Mouse (Mus musculus) cerebellum, postnatal 25 days (tissue): ENCODE data around the gene Mettl14.

Experiments used
- DNase-seq, 2 experiments: peaks; one replicate each; pipeline ENCODE4 v3.0.0; 2021; ENCODE audit warnings: mixed read lengths in 2 of 2

The Mettl14 gene

DNA sequence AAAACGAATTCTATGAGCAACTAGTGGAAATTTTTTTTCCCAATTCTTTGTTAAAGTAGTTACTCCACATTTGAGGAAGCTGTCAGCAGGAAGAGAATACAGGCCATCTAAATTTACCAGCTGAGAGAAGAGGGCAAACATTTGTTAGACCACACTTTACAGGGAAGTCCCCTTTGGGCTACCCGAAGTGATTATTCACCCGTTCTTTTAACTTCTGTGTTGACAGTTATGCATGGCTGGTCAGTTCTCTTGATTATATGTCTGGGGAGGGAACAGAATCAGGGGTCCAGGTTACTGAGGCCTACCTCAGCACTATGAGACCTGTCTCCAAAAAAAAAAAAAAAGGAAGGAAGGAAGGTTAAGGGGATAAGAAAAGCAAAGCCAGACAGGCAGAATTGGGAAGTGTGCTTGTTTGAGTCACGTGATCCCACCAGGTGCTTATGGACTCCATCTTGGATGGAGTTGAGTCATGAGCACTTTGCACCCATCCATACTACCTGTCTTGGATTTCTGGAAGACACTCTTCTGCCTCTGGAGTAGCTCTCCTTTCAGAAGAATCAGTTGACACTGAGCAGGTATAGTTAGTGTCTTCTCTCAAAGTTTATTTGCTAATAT, 29.4 kb downstream of the Mettl14 start:
- DNase-seq = no peak

DNA sequence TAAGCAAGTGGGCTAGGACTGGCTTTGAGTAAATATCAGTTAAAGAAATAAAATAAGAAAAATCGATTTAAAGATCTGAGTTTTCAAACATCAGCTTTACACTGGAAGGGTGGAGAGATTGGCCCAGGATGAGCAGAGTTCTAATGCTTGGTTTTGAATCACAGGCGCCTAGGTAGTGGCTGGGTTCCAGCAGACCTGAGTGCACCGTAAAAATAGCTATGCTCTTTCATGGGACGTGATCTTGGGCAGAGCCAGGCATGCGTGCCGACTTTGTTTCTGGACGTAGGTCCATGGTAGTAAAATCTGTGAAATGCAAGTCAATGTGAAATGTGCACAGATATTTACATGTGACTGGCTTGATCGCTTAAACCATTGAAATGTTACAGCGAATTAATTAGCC, 31.5 kb downstream of the Mettl14 start:
- no peak for DNase-seq

DNA sequence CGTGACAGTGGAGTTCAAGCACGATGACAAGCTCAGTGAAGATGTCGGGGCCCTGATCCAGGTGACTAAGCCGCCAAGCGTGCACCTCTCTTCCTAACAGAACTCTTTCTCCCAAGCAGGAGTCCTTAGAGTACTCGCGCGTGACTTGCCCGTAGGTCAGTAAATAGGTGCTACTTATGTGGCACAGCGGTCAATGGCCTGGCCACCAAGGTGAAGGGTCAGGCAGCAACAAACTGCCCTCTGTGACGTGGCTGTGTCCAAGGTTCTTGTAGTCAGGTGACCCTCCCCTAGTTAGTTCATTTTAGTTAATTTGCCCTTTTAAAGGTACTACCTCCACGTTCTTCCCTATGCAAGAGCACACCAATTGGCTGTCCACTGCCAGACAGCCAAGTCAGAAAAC, 32.2 kb downstream of the Mettl14 start:
- no peak for DNase-seq

DNA sequence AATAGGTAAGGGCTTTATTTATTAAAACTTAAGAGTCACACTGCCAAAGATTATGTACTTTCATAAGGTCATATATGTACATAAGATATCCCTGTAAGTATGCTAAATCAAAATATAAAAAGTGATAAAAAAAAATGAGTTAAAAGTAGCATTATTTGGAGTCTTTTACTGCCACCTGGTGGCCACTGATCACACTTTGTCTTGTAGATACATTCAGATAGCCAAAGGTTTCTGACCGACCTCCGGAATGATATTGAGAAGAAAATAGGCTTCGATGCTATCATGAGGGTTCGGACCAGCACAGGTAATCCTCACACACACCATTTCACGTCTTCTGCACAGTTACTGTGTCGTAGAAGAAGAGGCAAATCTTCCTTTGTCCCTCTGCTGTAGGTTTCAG, 32.7 kb downstream of the Mettl14 start:
- DNase-seq = peak in 1 of 2 experiments; percentile 56

DNA sequence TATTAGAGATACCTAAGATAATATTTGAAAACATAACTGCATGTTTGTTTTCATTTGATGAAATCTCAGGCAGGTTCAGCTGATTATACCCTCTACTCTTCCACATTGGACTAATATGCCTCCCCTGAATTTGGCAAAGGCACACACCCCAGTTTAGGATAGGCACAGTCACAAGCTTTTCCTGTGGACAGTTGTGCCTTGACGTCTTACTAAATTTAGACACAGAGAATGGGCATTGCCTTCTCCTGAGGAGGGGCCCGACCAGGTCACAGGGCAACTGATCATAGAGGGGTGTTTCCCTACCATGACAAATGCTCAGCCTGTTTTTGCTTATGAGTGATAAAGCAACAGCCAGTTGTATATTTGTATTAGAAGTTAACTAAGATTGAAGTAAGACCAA, 34.4 kb downstream of the Mettl14 start:
- no peak for DNase-seq

DNA sequence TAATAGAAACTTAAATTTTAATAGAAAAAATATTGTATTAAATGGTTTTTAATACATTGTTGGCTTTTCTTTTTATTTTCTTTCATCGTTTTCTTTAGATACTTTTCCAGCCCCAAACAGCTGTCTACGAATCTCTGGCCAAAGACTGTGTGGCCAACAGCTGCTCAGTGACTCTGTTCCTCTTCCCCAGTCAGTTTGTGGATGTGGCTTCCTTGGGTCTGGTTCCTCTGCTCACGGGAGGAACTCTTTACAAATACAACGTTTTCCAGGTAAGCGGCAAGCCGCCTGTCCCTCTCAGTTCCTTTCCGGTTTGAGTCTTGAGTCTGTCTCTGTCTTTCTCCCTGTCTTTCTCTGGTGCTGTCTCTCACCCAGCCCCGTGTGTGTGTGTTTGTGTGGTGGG, 35.3 kb downstream of the Mettl14 start:
- no peak for DNase-seq

DNA sequence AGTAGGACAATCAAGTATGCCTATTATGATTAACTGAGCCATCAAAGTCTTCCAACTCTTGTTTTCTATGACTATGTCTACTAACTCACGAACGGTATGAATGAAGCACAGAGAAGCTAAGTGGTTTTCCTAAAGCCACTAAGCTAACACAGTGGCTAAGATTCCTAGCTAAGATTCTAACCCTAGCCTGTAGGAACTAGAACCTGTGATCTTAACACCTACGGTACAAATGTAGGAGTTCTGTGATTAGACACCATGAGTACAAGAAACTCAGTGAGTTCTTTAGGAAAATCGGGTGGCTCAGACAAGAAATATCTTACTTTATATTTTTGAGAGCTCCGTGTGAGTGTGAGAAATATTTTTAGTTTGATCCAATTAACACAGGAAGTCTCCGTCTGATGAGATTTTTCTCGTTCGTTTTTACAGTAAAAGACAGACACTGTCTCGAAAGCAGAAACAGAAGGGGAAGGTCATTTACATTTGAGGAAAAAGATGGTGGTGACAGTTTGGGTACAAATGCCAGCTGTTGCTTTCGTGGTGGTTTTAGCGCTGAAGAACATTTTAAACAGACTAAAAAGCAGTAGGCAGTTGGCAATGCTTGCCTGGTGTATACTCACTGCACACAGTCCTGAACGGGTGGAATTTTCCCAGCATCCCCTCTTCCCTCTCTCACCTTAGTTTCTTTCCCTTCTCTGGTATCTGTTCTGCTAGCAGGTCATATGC, 37.7 kb downstream of the Mettl14 start:
- no peak for DNase-seq

DNA sequence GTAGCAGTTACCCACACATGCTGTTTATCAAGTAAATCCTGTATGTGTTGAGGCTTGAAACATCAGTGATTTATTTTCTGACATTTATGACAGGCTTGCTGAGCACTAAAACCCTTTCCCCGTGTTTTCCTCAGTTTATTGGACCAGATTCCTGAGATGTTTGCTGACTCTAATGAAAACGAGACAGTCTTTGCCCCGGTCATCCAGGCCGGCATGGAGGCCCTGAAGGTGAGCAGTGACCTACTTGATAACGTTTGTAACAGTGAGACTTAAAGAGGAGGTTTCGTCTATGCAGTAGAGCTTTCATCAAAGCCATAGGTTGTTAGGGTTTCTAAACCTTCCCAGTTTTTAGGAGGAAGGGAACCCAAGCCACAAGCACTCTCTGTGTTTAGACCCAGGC, 42.2 kb downstream of the Mettl14 start:
- DNase-seq = no peak

DNA sequence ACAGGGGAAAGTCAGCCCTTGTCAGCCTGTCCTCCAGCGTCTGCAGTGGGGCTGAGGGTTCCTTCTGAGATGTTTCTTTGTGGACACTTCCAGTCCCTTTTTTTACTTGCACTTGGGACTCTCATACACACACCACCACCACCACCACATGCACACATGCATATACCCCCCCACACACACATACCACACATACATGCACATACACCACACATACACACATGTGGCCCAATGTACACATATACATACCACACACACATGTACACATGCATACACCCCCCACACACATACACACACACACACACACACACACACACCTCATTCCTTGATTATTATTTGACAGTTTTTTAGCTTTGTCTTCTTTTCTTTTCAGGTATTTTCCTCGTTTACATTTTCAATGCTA, 44.9 kb downstream of the Mettl14 start:
- DNase-seq = no peak

DNA sequence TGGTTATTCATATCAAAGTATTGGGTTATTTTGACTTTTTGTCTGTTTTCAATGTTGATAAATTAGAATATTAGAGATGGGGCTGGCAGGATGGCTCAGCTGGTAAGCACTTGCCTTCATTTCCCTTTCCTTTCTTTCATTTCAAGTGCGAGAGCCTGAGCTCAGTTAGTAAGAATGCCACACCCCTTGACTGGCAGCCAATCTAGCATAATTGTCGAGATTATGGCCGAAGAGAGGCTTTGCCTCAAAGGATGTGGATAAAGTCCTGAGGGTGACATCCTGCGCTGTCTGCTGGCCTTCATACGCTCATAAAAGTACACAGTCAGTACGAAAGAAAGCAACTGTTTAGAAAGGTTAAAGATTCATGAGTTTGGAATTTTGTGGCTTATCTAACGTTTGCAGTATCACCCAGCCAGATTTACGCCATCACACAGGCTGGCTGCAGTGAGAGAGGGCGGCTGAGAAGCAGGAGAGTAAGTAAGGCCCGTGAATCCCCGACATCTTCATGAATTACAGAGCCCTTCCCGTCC, 47.2 kb downstream of the Mettl14 start:
- DNase-seq = no peak

DNA sequence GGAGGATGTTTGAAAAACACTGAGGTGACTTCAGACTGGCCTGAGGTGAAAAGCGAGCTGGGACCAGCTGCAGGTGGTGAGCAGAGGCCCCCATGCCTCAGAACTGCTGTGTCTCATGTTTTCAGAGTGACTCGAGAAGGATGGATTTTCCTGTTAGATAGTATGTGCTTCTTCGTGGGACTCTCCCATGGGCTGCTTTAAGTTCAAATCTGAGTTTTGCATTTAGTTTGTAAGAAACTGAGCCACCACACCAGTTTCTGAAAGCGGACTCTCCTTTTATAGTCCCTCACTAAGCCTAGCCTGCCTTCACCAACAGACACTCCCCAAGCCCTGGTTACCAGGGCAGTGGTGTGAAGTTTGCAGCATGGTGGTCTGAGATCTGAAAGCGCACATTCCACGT, 48.1 kb downstream of the Mettl14 start:
- no peak for DNase-seq

DNA sequence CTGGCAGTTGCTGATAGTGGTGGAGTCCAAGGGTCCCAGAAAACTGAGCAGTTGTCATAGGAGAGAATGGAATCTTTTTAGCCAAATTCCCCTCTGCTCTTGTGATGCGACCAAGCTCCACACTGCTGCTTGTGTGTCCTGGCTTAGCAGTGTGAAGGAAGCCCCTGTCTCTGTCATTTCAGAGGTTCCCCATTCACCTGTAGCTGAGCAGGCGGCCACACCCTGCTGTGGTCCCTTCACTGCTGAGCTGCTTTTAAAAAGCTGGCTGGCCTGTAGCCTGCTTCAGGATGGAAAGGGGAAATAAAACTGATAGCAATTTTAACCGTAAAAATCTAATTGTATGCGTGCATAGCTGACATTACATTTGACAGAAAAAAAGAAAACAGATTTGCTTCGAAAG, 49.0 kb downstream of the Mettl14 start:
- DNase-seq = no peak

DNA sequence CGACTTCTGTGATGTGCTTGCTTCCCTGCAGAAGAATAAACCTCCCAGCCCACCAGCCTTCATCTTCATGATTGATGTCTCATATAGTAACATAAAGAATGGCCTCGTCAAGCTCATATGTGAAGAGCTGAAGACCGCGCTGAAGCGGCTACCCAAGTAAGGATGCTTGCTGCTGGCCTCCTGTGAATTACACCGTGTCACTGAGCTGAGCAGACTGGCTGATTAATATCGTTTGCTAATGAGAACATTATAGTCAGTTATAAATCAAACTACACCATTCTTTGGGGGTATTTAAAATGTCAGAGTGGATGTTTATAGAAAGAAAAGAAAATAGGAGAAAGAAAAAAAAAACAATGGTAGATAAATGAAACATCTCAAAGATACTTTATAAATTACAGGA, 49.5 kb downstream of the Mettl14 start:
- no peak for DNase-seq

DNA sequence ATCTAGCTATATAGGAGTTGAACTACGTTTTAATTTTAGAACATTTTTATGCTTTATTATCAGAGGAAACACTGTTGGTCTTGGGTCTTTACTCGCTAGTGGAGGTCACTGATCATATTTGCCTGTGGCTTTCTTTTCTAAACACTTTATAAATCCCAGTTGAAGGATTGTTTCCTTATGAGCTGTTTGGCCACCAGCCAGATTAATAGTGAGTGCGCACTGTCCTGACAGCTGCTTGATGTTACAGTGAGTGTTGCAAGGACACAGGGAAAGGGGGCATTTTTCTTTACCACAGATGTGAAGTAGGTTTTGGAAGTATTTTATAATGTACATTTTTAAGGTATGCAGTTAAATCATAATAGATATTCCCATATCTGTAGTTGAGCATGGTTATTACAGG, 50.4 kb downstream of the Mettl14 start:
- no peak for DNase-seq

DNA sequence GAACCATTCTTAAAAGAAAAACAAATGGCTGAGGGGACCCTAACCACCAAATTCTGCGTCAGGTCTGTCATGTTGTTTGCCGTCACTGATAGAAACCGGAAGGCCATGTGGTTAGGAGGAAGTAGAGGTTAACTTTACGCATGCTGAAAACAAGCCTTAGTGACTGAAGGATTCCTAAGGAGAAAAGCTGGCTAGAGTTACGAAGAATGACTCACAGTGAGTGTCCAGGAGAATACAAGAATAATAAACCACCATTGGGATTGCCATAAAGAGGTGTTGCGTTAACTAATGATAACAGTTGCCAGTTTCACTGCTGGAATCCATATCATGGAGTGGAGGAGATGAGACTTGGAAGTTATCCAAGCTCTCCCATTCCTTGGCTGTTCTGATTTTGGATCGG, 51.0 kb downstream of the Mettl14 start:
- DNase-seq = no peak

DNA sequence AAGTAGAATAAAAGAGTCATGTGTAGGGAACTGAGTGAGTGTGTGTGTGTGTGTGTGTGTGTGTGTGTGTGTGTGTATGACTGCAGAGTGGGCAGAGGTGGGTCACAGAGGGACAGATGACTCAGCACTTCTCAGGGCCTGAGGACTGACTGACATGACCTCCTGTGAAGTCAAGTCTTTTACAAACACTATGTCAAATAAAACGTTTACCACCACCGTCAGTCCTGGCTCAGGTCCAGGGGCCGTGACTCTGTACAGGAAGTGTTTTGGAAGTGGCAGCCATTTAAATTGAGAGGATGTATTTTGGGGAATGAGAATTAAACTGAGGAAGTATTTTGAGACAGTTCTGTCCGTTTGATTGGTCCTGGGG, 52.9 kb downstream of the Mettl14 start:
- DNase-seq = no peak

DNA sequence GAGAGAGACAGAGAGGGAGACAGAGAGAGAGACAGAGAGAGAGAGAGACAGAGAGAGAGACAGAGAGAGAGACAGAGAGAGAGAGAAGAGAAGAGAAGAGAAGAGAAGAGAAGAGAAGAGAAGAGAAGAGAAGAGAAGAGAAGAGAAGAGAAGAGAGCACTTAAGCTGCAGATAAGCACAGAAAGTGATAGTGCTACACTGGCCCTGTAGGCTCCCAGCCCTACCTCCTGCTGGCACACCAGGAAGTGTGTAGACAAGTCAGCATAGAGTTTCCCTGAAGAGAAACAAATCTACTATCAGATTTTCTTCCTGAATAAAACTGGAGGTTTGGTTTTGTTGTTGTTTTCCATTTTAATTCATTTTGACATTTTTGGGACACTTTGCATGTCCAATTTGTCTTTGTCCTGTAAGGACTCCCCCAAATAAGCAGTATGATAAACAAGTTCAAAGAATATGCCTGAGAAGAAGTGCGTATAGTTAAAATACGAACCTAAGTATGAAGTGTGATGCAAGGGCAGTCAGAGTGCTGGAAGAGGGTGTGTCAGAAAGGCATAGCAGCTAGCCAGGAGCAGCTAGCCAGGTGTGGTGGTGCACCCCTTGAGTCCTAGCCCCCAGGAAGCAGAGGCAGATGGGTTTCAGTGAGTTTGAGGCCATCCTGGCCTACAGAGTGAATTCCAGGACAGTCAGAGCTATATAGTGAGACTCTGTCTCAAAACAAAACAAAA, 53.4 kb downstream of the Mettl14 start:
- DNase-seq = no peak

DNA sequence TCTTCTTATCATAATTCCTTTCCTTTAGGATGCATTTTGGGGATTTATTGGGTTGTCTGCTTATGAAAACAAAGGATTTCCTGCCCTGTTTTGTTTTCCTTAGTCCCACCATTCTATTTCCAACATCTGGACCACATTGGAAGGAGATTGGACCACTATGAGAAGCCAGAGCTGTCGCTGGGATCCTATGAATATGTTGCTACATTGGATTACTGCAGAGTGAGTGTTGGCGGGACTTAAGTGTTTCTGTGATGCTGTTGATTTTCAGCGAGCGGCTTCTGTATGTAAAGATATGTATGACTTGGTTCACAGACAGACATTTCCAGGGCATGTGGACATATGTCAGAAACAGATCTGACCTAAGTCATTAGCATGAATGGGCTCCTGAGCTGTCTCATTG, 55.7 kb downstream of the Mettl14 start:
- DNase-seq = no peak

DNA sequence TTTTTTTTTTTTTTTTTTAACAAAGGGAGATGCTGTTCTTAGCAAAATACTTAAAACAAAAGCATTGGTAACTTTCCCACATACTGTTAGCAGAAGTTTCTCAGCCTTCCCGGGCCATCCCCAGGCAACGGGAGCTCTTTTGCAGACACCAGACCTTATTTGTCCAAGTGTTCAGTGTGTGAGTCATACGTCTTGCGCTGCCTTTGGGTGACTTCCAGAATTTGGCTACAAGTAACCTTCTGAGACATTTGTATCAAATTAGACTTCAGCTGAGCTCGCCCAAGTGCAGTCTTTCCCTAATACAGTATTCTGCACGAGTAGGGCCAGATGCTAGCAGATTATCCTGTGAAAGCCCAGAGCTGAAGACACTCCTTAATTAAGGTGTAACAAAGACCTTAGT, 56.7 kb downstream of the Mettl14 start:
- DNase-seq = no peak

DNA sequence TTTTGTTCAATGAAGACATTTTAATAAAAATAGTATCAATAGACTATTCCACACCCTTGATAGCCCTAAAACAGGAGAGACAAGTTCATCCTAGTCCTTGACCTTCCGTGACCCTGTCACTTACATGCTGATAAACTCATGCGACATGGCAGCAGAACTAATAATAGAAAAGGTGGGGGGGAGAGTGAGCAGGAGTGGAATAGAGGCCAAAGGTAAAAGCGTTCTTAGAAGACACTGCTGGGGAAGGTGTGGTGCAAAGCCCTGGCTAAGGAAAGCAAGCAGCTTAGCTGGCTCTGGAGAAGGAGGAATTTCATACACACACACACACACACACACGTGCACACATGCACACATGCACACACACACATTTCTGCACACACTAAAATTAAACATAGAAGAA, 61.6 kb downstream of the Mettl14 start:
- no peak for DNase-seq

DNA sequence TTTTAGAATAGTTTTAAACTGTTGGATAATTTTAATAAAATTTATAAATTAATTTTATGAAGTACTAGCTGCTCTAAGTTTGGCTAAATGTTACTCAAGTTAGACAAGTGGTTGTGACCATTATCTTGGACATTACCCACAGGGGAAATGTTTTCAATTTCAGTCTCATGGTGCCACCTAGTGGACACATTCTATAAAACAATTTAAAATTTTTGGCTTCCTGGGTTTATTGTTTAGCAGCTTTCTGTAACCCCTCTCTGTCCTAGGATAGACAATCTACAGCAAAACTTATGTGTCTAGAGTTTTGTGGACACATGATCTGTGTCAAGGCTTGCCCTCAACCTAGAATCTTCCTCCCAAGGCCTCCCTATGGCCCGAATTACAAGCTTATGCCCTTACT, 63.8 kb downstream of the Mettl14 start:
- no peak for DNase-seq

DNA sequence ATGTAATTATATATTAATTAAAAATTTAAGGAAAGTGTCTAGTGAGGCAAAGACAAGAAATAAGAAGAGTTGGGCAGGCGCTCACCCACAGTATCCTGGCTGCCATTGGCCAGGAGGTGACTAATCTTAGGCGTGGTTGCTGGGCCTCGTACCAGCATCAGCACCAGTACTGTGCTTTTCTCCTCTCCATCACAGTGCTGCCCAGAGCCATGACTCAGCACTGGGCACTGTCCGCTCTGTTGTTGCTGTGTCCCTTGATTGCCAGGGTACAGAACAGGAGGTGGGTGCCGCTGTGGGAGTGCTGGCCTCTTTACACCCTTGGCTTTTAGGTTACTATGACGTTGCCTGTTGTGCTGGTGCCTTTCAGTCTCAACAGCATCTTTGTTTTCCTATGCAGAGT, 64.3 kb downstream of the Mettl14 start:
- DNase-seq = peak in 1 of 2 experiments; percentile 18

DNA sequence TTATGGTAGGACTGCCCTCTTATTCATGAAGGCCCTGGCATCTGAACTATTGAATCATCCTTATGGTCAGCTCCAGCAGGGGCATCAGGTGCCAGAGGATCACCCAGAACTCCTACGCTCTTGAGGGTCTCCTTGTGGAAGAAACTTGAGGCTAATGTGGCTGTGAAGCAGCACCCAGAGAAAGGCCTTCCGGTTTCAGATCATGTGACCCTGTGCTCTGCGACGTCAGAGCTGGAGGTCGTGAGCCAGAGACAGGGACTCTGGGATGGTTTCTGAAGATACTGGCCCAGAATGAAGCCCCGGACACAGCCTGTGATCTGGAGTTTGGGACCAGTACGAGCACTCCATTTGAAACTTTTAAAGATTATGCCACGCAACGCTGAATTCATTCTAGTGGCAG, 65.6 kb downstream of the Mettl14 start:
- no peak for DNase-seq
